Mouse (Mus musculus): ENCODE results near the gene Kdm5b.

- no peak for TF ChIP-seq CHD2 (IDR thresholded peaks at IDR 0.05; ENCODE audit: low read depth, low read length)
- no peak for TF ChIP-seq HCFC1 (IDR thresholded peaks at IDR 0.05; ENCODE audit: borderline replicate concordance, insufficient read depth, low read length)
- no peak for TF ChIP-seq MAFK (IDR thresholded peaks at IDR 0.05; ENCODE audit: insufficient read depth, low read depth, low read length)
- no peak for TF ChIP-seq ZC3H11A (IDR thresholded peaks at IDR 0.05; ENCODE audit: borderline replicate concordance, low read depth, low read length)
These were observed 87.6 kb downstream of the Kdm5b start for GRCm38 (mm10) chr1:134647591-134647990.
